Mouse (Mus musculus) CD4-positive, CD25-positive, alpha-beta regulatory T cell, adult 4 months (primary cell): ENCODE results near the gene Gm31571. TPM values are rescaled to one million over a fixed set of nuclear protein-coding genes. Genes with fewer than 3 reads are reported as not detected.
"Not testable (repeated sequence)": the region's sequence is repeated elsewhere in the genome, so short reads cannot be mapped to it uniquely, and the experiment has no call there.

Experiments
- ATAC-seq: one replicate; pipeline ENCODE4 v1.8.0; 2017
- polyA plus RNA-seq, 2 experiments: library from polyadenylated mRNA; unstranded; fragments of 100-300 nt; shearing (Covaris generic); gene quantifications; one replicate each; pipeline ENCODE4 v1.2.1; 2017

Gene Gm31571
- polyA plus RNA-seq = not detected

GRCm38 (mm10) chrY:22051253-22051652 lies at the start of gene Gm31571:
Gene Gm31571, minus strand, starts transcription at chrY:22051353.
- ATAC-seq = not testable (repeated sequence)
